Mouse (Mus musculus): Measurements from ENCODE around the gene Fiz1. TPM values are rescaled to one million over a fixed set of nuclear protein-coding genes. Genes with fewer than 3 reads are reported as not detected.

The Fiz1 gene
- polyA plus RNA-seq, 1 experiment from 2014 or later = 30.7 TPM

DNA sequence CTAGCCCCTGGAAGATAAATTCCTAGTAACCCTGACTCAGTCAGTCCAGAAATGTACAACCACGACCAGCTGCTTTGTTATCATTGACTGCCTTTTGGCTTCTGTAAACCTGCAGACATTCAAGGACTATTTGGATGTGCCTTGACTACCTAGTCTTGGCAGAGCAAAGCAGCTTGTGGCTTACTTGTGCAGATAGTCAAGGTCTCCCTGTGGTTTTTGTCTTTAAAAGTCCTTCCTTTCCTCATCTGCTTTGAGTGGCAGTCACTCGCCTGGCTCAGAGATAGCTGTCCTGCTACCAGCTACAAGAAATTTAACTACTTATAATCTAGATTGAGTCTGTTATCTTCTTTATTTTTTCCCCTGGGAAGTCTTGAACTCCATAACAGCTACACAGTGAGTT is 30.5 kb upstream of the Fiz1 start:
- H3K9me3 ChIP-seq (replicated peaks; ENCODE audit: control insufficient read depth, low read length, poor library complexity, severe bottlenecking) = no peaks in the 10 kb centered on the region
- no peaks in the 10 kb centered on the region for H3K36me3 ChIP-seq (ENCODE audit: control insufficient read depth, insufficient read depth, low read length)
- H3K4me2 ChIP-seq (ENCODE audit: low read length) = no peak overlapping the region
- no peak overlapping the region for H3K4me3 ChIP-seq (ENCODE audit: low read depth, low read length)
- no peak overlapping the region for H3K27ac ChIP-seq (ENCODE audit: low read length)
- H3K27me3 ChIP-seq (ENCODE audit: control insufficient read depth, insufficient read depth, low read depth, low read length) = no peaks in the 10 kb centered on the region
- no peak for ATAC-seq
- WGBS = 81% methylated on average over 2 of the region's 2 CpGs
- no peaks in the 10 kb centered on the region for H3K4me1 ChIP-seq (ENCODE audit: control insufficient read depth, insufficient read depth, low read length)
- no peak overlapping the region for H3K9ac ChIP-seq (ENCODE audit: low read depth, low read length)

DNA sequence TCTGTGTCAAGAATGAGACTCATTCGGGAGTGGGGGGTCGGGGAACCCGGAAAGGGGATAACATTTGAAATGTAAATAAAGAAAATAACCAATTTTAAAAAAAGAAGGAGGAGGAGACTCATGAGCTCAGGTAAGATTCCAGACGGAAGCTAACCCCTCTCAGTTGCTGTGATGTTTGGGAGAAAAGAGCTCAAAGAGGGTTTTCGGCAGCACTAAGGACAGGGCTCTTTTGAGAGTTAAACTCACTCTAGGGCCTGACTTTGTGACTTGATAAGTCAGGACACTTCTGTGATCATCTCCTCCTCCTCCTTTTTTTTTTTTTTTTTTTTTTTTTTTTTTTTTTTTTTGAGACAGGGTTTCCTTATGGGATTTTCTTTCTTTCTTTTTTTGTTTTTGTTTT is 24.4 kb upstream of the Fiz1 start:
- Histone ChIP-seq H3K27ac (ENCODE audit: low read length) (no peak overlapping the region; the same call in 1 of the 2 replicates), H3K4me1 (ENCODE audit: control insufficient read depth, insufficient read depth, low read length) (peaks cover 7% of the 10 kb centered on the region; the same call in 1 of the 2 replicates), H3K4me3 (ENCODE audit: low read depth, low read length) (peak overlapping the region; percentile 63), H3K27me3 (ENCODE audit: control insufficient read depth, insufficient read depth, low read depth, low read length) (no peaks in the 10 kb centered on the region), H3K9ac (ENCODE audit: low read depth, low read length) (peak overlapping the region; percentile 76), H3K36me3 (ENCODE audit: control insufficient read depth, insufficient read depth, low read length) (0 out of 2 replicates have a peak, but pooled peaks cover under 1% of the 10 kb centered on the region), H3K9me3 (replicated peaks; ENCODE audit: control insufficient read depth, low read length, poor library complexity, severe bottlenecking) (no peaks in the 10 kb centered on the region), H3K4me2 (ENCODE audit: low read length) (peak overlapping the region; percentile 63)
- 24% methylated on average over 5 of the region's 5 CpGs for WGBS
- ATAC-seq = no peak

DNA sequence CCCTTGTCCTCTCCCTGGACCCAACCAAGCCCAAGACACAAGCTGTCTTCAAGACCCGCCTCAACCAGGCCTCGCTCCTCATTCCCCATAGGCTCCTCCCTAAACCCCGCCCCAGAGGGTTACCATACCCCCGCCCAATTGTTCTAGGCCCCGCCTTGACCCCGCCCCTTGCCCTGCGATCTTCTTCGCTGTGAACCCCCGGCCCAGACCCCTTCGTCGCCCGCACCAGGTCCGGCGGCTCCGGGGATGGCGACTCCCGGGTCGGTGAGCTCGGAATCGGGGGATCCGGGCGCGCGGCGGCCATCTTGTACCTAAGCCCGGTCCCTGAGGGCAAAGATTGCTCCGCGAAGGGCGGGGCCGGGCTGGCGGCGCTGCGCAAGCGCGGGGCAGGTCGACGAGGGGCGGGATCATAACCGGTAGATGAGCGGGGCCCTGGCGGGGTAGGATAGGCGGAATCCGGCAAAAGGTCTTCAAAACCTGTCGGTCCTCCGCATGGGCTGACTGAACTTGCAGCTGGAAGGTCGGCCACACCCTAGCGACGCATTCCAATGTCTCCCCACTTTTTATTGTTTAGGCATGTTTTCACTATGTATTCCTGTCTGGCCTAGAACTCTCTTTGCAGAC is 23.7 kb upstream of the Fiz1 start, which contains the start of gene Zfp784:
TSS of gene Zfp784 (minus strand) at position 338 of the 624 bp plus-strand sequence.
- no peaks in the 10 kb centered on the region for H3K27me3 ChIP-seq (ENCODE audit: control insufficient read depth, insufficient read depth, low read depth, low read length)
- WGBS = under 1% methylated on average over 48 of the region's 48 CpGs
- peak within 1 kb of the TSS; percentile 97 for H3K27ac ChIP-seq (ENCODE audit: low read length)
- H3K4me2 ChIP-seq (ENCODE audit: low read length) = peak within 1 kb of the TSS; percentile 63
- ATAC-seq = peak; percentile 95
- peaks cover 3% of the 10 kb centered on the region; the same call in 1 of the 2 replicates for H3K36me3 ChIP-seq (ENCODE audit: control insufficient read depth, insufficient read depth, low read length)
- peak within 1 kb of the TSS; percentile 63 for H3K4me3 ChIP-seq (ENCODE audit: low read depth, low read length)
- H3K9ac ChIP-seq (ENCODE audit: low read depth, low read length) = peak within 1 kb of the TSS; percentile 76
- H3K9me3 ChIP-seq (replicated peaks; ENCODE audit: control insufficient read depth, low read length, poor library complexity, severe bottlenecking) = no peaks in the 10 kb centered on the region
- H3K4me1 ChIP-seq (ENCODE audit: control insufficient read depth, insufficient read depth, low read length) = peaks cover 7% of the 10 kb centered on the region; the same call in 1 of the 2 replicates

DNA sequence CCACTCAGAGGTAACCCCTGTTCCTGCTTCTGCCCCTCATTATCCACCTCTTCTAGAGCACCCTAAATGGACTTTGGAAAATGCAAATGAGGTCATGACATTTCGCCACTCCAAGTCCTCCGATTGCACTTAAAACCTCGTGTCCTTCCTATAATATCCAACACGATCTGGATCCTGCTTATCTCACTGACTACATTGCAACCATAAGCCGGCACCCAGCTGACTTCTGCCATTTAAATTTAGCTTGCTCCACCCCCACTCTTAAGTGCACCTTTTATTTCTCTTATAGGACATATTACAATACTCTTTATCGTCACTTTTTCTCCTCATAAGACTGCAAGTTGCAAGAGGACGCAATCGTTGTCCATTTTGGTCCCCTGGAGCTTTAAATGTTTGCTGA is 23.0 kb upstream of the Fiz1 start:
- 89% methylated on average over 8 of the region's 8 CpGs for WGBS
- Histone ChIP-seq H3K36me3 (ENCODE audit: control insufficient read depth, insufficient read depth, low read length) (peaks cover 6% of the 10 kb centered on the region), H3K4me3 (ENCODE audit: low read depth, low read length) (peak overlapping the region; percentile 63), H3K9ac (ENCODE audit: low read depth, low read length) (no peak overlapping the region; the same call in 1 of the 2 replicates), H3K4me2 (ENCODE audit: low read length) (peak overlapping the region; percentile 63), H3K4me1 (ENCODE audit: control insufficient read depth, insufficient read depth, low read length) (peaks cover 7% of the 10 kb centered on the region; the same call in 1 of the 2 replicates), H3K9me3 (replicated peaks; ENCODE audit: control insufficient read depth, low read length, poor library complexity, severe bottlenecking) (no peaks in the 10 kb centered on the region), H3K27me3 (ENCODE audit: control insufficient read depth, insufficient read depth, low read depth, low read length) (no peaks in the 10 kb centered on the region), H3K27ac (ENCODE audit: low read length) (peak overlapping the region; percentile 97)
- no peak for ATAC-seq

DNA sequence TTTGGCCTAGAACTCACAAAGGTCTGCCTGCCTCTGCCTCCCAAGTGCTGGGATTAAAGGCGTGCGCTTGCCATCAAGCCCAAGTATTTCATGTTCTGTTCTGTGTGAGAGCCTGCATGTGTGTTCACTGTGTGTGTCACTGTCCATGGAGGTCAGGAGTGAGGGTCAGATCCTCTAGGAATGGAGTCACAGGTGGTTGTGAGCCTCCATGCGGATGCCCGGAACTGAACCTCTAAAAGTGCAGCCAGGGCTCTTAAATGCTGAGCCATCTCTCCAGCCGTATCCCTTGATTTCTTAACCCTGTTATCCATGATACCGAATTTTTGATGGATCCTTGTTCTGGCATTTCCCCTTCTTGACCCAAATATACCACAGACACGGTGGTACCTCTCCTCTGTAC is 22.5 kb upstream of the Fiz1 start:
- H3K4me3 ChIP-seq (ENCODE audit: low read depth, low read length) = no peak overlapping the region
- H3K4me1 ChIP-seq (ENCODE audit: control insufficient read depth, insufficient read depth, low read length) = peaks cover 7% of the 10 kb centered on the region; the same call in 1 of the 2 replicates
- H3K27me3 ChIP-seq (ENCODE audit: control insufficient read depth, insufficient read depth, low read depth, low read length) = no peaks in the 10 kb centered on the region
- H3K9ac ChIP-seq (ENCODE audit: low read depth, low read length) = no peak overlapping the region
- H3K9me3 ChIP-seq (replicated peaks; ENCODE audit: control insufficient read depth, low read length, poor library complexity, severe bottlenecking) = no peaks in the 10 kb centered on the region
- H3K4me2 ChIP-seq (ENCODE audit: low read length) = peak overlapping the region; percentile 63; the same call in 1 of the 2 replicates
- peaks cover 9% of the 10 kb centered on the region for H3K36me3 ChIP-seq (ENCODE audit: control insufficient read depth, insufficient read depth, low read length)
- no peak overlapping the region for H3K27ac ChIP-seq (ENCODE audit: low read length)
- no peak for ATAC-seq
- 93% methylated on average over 7 of the region's 7 CpGs for WGBS

DNA sequence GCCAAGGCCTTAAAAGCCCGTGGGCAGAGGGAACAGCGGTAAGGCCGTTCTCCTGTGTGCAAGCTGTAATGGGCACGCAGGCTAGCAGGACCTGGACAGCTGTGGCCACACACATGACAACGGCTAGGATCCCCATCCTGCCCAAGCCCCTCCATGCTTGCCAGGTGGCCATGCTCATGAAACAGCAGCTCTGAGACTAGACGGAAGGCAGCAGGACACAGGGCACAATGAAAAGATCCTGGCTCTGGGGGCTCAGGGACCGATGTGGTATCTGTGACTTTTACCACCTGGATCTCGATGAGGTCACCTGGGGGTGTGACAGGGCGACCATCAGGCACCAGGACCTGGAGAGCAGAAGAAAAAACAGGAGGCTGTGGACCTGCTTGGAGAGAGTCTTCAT is 21.6 kb upstream of the Fiz1 start:
- H3K27ac ChIP-seq (ENCODE audit: low read length) = no peak overlapping the region
- H3K27me3 ChIP-seq (ENCODE audit: control insufficient read depth, insufficient read depth, low read depth, low read length) = no peaks in the 10 kb centered on the region
- no peak for ATAC-seq
- no peak overlapping the region for H3K4me3 ChIP-seq (ENCODE audit: low read depth, low read length)
- no peak overlapping the region for H3K9ac ChIP-seq (ENCODE audit: low read depth, low read length)
- H3K4me2 ChIP-seq (ENCODE audit: low read length) = no peak overlapping the region
- peaks cover 7% of the 10 kb centered on the region; the same call in 1 of the 2 replicates for H3K4me1 ChIP-seq (ENCODE audit: control insufficient read depth, insufficient read depth, low read length)
- H3K36me3 ChIP-seq (ENCODE audit: control insufficient read depth, insufficient read depth, low read length) = peaks cover 18% of the 10 kb centered on the region
- peaks cover 2% of the 10 kb centered on the region for H3K9me3 ChIP-seq (replicated peaks; ENCODE audit: control insufficient read depth, low read length, poor library complexity, severe bottlenecking)
- 96% methylated on average over 9 of the region's 9 CpGs for WGBS

DNA sequence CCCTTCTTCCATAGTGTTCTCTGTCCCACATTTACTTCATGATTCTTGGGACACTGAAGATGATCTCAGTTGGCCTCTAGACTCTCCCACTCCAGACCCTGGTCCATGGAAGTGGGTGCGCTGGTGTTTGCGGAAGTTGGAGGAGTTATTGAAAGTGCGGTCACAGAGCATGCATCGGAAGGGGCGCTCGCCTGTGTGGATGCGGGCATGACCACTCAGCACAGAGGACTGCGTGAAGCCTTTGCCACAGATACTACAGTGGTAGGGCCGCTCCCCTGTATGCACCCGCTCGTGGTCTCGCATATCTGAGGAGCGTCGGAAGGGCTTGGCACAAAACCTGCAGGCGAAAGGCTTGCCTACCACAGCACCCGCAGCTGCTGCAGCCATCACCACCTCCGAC is 21.1 kb upstream of the Fiz1 start:
- no peak overlapping the region for H3K9ac ChIP-seq (ENCODE audit: low read depth, low read length)
- WGBS = 95% methylated on average over 17 of the region's 17 CpGs
- peaks cover 23% of the 10 kb centered on the region for H3K36me3 ChIP-seq (ENCODE audit: control insufficient read depth, insufficient read depth, low read length)
- peaks cover 7% of the 10 kb centered on the region for H3K9me3 ChIP-seq (replicated peaks; ENCODE audit: control insufficient read depth, low read length, poor library complexity, severe bottlenecking)
- peaks cover 7% of the 10 kb centered on the region; the same call in 1 of the 2 replicates for H3K4me1 ChIP-seq (ENCODE audit: control insufficient read depth, insufficient read depth, low read length)
- H3K4me3 ChIP-seq (ENCODE audit: low read depth, low read length) = no peak overlapping the region
- ATAC-seq = no peak
- H3K4me2 ChIP-seq (ENCODE audit: low read length) = no peak overlapping the region
- H3K27me3 ChIP-seq (ENCODE audit: control insufficient read depth, insufficient read depth, low read depth, low read length) = no peaks in the 10 kb centered on the region
- no peak overlapping the region for H3K27ac ChIP-seq (ENCODE audit: low read length)

DNA sequence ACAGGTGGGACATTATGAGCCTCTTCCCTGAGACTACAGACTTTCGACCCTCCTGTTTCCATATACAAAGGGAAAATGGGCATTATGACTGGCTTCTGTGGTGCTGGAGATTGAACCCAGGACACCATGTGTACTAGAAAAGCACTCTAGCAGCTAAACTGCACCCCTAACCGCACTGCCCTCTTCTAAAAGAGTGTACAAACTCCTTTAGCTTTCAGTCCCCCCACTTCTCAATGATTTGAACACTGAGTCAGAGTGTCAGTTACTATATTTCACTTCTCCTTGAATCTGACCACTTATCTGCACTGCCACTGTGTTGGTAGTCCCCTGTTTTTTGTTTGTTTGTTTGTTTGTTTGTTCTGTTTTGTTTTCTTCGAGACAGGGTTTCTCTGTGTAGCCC is 19.3 kb upstream of the Fiz1 start, which contains the start of gene 4632433K11Rik:
TSS of gene 4632433K11Rik (plus strand) at position 301 of the 400 bp plus-strand sequence.
- H3K9ac ChIP-seq (ENCODE audit: low read depth, low read length) = no peak within 1 kb of the TSS
- H3K36me3 ChIP-seq (ENCODE audit: control insufficient read depth, insufficient read depth, low read length) = peaks cover 41% of the 10 kb centered on the region
- 92% methylated on average over 3 of the region's 3 CpGs for WGBS

DNA sequence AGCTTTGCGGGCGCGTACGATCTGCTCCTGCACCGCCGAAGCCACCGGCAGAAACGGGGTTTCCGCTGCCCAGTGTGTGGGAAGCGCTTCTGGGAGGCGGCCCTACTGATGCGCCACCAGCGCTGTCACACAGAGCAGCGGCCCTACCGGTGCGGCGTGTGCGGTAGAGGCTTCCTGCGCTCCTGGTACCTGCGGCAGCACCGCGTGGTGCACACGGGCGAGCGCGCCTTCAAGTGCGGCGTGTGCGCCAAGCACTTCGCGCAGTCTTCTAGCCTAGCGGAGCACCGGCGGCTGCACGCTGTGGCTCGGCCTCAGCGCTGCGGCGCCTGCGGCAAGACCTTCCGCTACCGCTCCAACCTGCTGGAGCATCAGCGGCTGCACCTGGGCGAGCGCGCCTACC is 17.0 kb upstream of the Fiz1 start:
- Histone ChIP-seq H3K4me2 (ENCODE audit: low read length) (no peak overlapping the region), H3K27me3 (ENCODE audit: control insufficient read depth, insufficient read depth, low read depth, low read length) (no peaks in the 10 kb centered on the region), H3K9me3 (replicated peaks; ENCODE audit: control insufficient read depth, low read length, poor library complexity, severe bottlenecking) (peaks cover 14% of the 10 kb centered on the region), H3K27ac (ENCODE audit: low read length) (no peak overlapping the region), H3K4me1 (ENCODE audit: control insufficient read depth, insufficient read depth, low read length) (no peaks in the 10 kb centered on the region), H3K9ac (ENCODE audit: low read depth, low read length) (no peak overlapping the region), H3K4me3 (ENCODE audit: low read depth, low read length) (no peak overlapping the region), H3K36me3 (ENCODE audit: control insufficient read depth, insufficient read depth, low read length) (peaks cover 42% of the 10 kb centered on the region)
- 78% methylated on average over 46 of the region's 46 CpGs for WGBS
- no peak for ATAC-seq

More for the DNA sequence above, 19.3 kb upstream of the Fiz1 start, which contains the start of gene 4632433K11Rik:
- no peak within 1 kb of the TSS for H3K4me2 ChIP-seq (ENCODE audit: low read length)
- ATAC-seq = no peak
- H3K9me3 ChIP-seq (replicated peaks; ENCODE audit: control insufficient read depth, low read length, poor library complexity, severe bottlenecking) = peaks cover 14% of the 10 kb centered on the region
- no peak within 1 kb of the TSS for H3K4me3 ChIP-seq (ENCODE audit: low read depth, low read length)
- no peak within 1 kb of the TSS for H3K27ac ChIP-seq (ENCODE audit: low read length)
- peaks cover 4% of the 10 kb centered on the region; the same call in 1 of the 2 replicates for H3K4me1 ChIP-seq (ENCODE audit: control insufficient read depth, insufficient read depth, low read length)
- no peaks in the 10 kb centered on the region for H3K27me3 ChIP-seq (ENCODE audit: control insufficient read depth, insufficient read depth, low read depth, low read length)
